Mouse (Mus musculus) adrenal gland, adult 18-20 months (tissue): ENCODE results near the gene 2410015M20Rik. TPM values are rescaled to one million over a fixed set of nuclear protein-coding genes. Genes with fewer than 3 reads are reported as not detected.
"Not testable (repeated sequence)": the region's sequence is repeated elsewhere in the genome, so short reads cannot be mapped to it uniquely, and the experiment has no call there.

Source experiments
- DNase-seq, 2 experiments: peaks; one replicate each; pipeline ENCODE4 v3.0.0; 2021 to 2022; ENCODE audit warnings: low spot score in 2 of 2
- long read RNA-seq, 2 experiments: library from polyadenylated mRNA; stranded (forward); transcript quantifications; one replicate each; pipeline ENCODE4 v2.0.0; 2021
- total RNA-seq, 2 experiments: library from RNA; stranded (reverse); gene quantifications; 1 replicate in 1 of 2; 2 replicates in 1 of 2; pipeline ENCODE4 v1.2.3; 2021

2410015M20Rik gene
- total RNA-seq = 100 to 1,000 TPM; 360 to 384 TPM
- long read RNA-seq, experiment 1, transcript 2410015M20Rik-201 (4 exons, 755 nt) = major isoform, 51 of 55 reads
- long read RNA-seq, experiment 1, partial matches to known transcripts = 0 of 55 reads
- long read RNA-seq, experiment 1, other reads (novel, unspliced or antisense) = 3 of 55 reads
- long read RNA-seq, experiment 2, transcript 2410015M20Rik-201 (4 exons, 755 nt) = major isoform, 193 of 220 reads
- long read RNA-seq, experiment 2, partial matches to known transcripts = 10 of 220 reads
- long read RNA-seq, experiment 2, other reads (novel, unspliced or antisense) = 16 of 220 reads

- peak; percentile 85 to 88 for DNase-seq
These were observed at the start of gene 2410015M20Rik for GRCm38 (mm10) chr17:56609452-56610171. Gene 2410015M20Rik, minus strand, starts transcription at chr17:56609771.

- DNase-seq = no peak
These were observed 46.6 kb upstream of the 2410015M20Rik start for GRCm38 (mm10) chr17:56656171-56656570.

- DNase-seq = no peak
These were observed 45.7 kb upstream of the 2410015M20Rik start for GRCm38 (mm10) chr17:56655311-56655710.

GRCm38 (mm10) chr17:56654771-56655170, 45.2 kb upstream of the 2410015M20Rik start:
- DNase-seq = no peak

GRCm38 (mm10) chr17:56651801-56652200, 42.2 kb upstream of the 2410015M20Rik start:
- no peak for DNase-seq

- DNase-seq = no peak
These were observed 38.0 kb upstream of the 2410015M20Rik start for GRCm38 (mm10) chr17:56647546-56647945.

- DNase-seq = no peak
These were observed 33.7 kb upstream of the 2410015M20Rik start for GRCm38 (mm10) chr17:56643237-56643636.

- no peak for DNase-seq
These were observed 24.5 kb upstream of the 2410015M20Rik start for GRCm38 (mm10) chr17:56634023-56634422.

- DNase-seq = no peak
These were observed 22.2 kb upstream of the 2410015M20Rik start for GRCm38 (mm10) chr17:56631807-56632206.

GRCm38 (mm10) chr17:56629800-56630781, 20.5 kb upstream of the 2410015M20Rik start:
- not testable (repeated sequence) for DNase-seq

GRCm38 (mm10) chr17:56627530-56628277, 18.1 kb upstream of the 2410015M20Rik start, which contains the start of gene Catsperd:
Gene Catsperd, plus strand, starts transcription at chr17:56628143.
- no peak for DNase-seq

GRCm38 (mm10) chr17:56626754-56627470, 17.3 kb upstream of the 2410015M20Rik start, which contains the start of gene Lonp1:
Gene Lonp1, minus strand, starts transcription at chr17:56626887.
- peak; percentile 95 to 97 for DNase-seq

- no peak for DNase-seq
These were observed 16.7 kb upstream of the 2410015M20Rik start for GRCm38 (mm10) chr17:56626260-56626659.

GRCm38 (mm10) chr17:56625495-56625894, 15.9 kb upstream of the 2410015M20Rik start:
- peak in 1 of 2 experiments; percentile 58 for DNase-seq

GRCm38 (mm10) chr17:56617628-56618027, 8.1 kb upstream of the 2410015M20Rik start:
- DNase-seq = no peak

- no peak for DNase-seq
These were observed 7.2 kb upstream of the 2410015M20Rik start for GRCm38 (mm10) chr17:56616725-56617124.

- no peak for DNase-seq
These were observed 6.2 kb upstream of the 2410015M20Rik start for GRCm38 (mm10) chr17:56615792-56616191.

GRCm38 (mm10) chr17:56615136-56615784, 5.7 kb upstream of the 2410015M20Rik start:
- DNase-seq = no peak
